Mouse (Mus musculus): ENCODE measurements around the gene Shisa5. TPM values are rescaled to one million over a fixed set of nuclear protein-coding genes. Genes with fewer than 3 reads are reported as not detected.
A peak's percentile ranks its signal among the peaks of the same experiment; 100 is the strongest.

Shisa5 gene
- polyA plus RNA-seq, 1 experiment from 2014 or later, result 42.4 TPM

DNA sequence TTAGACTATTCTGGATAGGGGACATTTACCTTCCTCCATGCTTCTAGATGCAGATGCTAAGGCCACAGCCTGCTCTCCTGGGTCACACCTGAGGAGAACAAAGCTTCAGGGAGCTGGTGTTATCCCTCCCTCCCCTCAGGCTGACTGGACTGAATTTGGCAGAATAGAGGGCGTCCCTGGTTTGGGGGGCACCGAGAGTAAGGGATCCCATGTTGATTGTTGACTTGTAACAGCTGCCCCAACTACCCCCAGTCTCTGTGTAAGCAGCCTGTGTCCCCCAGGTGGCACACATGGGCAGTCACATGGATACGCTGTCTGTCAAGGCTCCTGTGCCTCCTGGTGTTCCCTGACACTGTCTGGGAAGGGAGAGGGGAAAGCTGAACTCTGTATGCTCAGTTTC, 9.9 kb upstream of the Shisa5 start:
- peaks cover 9% of the 10 kb centered on the region; the same call in 1 of the 2 replicates for H3K36me3 ChIP-seq
- H3K27me3 ChIP-seq, result no peaks in the 10 kb centered on the region
- H3K9ac ChIP-seq (replicated peaks), result no peak overlapping the region
- H3K4me3 ChIP-seq, result no peak overlapping the region
- no peak for ATAC-seq (ENCODE audit: low FRiP score, low read depth)
- 85% methylated on average over 3 of the region's 3 CpGs for WGBS
- no peaks in the 10 kb centered on the region for H3K9me3 ChIP-seq
- no peaks in the 10 kb centered on the region for H3K4me1 ChIP-seq
- H3K4me2 ChIP-seq (replicated peaks), result no peak overlapping the region
- no peak overlapping the region for H3K27ac ChIP-seq (replicated peaks)

DNA sequence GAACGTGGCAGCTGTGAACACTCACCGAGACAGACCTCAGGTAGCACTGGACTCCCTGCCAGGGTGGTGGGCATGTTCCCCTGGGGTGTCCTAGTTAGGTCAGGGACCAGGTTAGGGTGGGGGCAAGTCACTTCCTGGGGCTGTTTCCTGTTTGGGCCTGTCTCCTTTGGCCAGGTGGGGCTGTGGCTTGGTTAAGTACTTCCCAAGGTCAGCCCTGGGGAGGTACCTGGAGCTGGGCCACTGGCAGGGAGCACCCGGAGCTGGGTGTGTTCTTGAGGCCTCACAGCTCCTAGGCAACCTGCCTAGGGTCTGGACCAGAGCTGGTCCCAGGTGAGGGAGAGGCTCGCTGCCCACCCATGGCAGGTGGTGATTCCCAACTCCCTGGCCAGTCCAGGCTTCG, 9.4 kb upstream of the Shisa5 start:
- Histone ChIP-seq H3K36me3 (peaks cover 9% of the 10 kb centered on the region; the same call in 1 of the 2 replicates), H3K27ac (replicated peaks) (no peak overlapping the region), H3K4me1 (no peaks in the 10 kb centered on the region), H3K9me3 (no peaks in the 10 kb centered on the region), H3K27me3 (no peaks in the 10 kb centered on the region), H3K4me3 (no peak overlapping the region), H3K4me2 (replicated peaks) (no peak overlapping the region), H3K9ac (replicated peaks) (no peak overlapping the region)
- no peak for ATAC-seq (ENCODE audit: low FRiP score, low read depth)
- 72% methylated on average over 5 of the region's 5 CpGs for WGBS

DNA sequence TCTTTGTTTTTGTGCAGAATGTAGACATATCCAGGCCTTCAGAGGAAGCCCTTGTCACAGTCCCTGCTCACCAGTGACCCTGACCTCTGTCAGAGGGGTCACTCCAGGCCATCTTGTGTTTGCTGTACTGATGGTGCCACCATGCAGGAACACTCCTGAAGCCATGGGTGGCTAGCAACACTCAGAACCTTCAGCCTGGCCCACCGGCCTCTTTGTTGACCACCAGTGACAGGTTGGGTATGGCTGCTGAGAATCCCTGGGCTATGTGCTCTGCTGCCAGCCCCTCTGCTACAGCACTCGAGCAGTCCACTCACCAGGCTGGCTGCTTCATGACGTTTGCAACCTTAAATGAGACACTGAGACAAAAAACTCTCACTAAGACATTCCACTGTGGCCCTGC, 8.1 kb upstream of the Shisa5 start:
- ATAC-seq (ENCODE audit: low FRiP score, low read depth), result no peak
- Histone ChIP-seq H3K9ac (replicated peaks) (no peak overlapping the region), H3K4me1 (no peaks in the 10 kb centered on the region), H3K9me3 (no peaks in the 10 kb centered on the region), H3K27me3 (no peaks in the 10 kb centered on the region), H3K27ac (replicated peaks) (no peak overlapping the region), H3K36me3 (peaks cover 9% of the 10 kb centered on the region; the same call in 1 of the 2 replicates), H3K4me2 (replicated peaks) (no peak overlapping the region), H3K4me3 (no peak overlapping the region)
- WGBS, result 68% methylated on average over 3 of the region's 3 CpGs

DNA sequence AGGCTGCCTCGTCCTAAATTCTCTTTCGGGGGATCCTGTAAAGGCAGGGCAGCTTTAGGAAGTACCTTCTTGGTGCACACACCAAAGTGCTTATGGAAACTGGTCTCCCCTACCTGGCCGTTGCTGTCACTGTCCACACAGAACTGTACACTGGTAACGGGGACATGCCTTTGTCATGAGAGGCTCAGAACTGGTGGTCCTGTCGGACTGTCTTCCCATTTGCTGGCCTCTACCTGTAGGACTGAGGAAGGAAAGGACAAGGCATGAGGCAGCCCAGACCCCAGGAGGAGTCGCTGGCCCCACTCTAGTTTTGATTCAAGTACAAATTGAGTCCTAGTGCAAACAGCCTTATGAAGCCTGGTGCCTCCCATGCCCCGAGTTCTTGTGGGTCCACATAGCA, 7.4 kb upstream of the Shisa5 start:
- no peaks in the 10 kb centered on the region for H3K4me1 ChIP-seq
- no peak overlapping the region for H3K27ac ChIP-seq (replicated peaks)
- no peak for ATAC-seq (ENCODE audit: low FRiP score, low read depth)
- H3K36me3 ChIP-seq, result peaks cover 9% of the 10 kb centered on the region; the same call in 1 of the 2 replicates
- WGBS, result 91% methylated on average over 7 of the region's 7 CpGs
- H3K4me3 ChIP-seq, result no peak overlapping the region
- H3K4me2 ChIP-seq (replicated peaks), result no peak overlapping the region
- no peak overlapping the region for H3K9ac ChIP-seq (replicated peaks)
- no peaks in the 10 kb centered on the region for H3K27me3 ChIP-seq
- H3K9me3 ChIP-seq, result no peaks in the 10 kb centered on the region

DNA sequence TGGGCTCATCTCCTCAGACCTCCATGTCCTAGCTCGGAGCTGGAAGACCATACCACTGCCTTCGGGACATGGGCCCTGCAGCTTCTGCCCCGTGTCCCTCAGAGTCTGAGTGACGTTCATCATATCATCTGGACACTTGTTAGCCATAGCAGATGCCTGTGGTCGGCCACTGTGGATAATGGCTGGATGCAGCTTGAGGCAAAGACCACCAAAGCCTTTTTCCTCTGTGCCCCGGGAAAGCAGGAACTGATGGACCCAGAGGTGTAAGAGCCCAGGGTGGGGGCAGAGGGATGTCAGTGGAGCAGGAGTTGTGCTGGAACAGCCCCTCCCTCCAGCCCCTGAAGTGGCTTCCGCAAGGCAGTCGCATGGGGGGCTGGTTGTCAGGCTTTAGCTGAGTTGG, 6.7 kb upstream of the Shisa5 start:
- H3K9ac ChIP-seq (replicated peaks), result no peak overlapping the region
- H3K4me3 ChIP-seq, result no peak overlapping the region
- no peak for ATAC-seq (ENCODE audit: low FRiP score, low read depth)
- peaks cover 9% of the 10 kb centered on the region; the same call in 1 of the 2 replicates for H3K36me3 ChIP-seq
- WGBS, result 88% methylated on average over 8 of the region's 8 CpGs
- H3K27ac ChIP-seq (replicated peaks), result no peak overlapping the region
- no peaks in the 10 kb centered on the region for H3K27me3 ChIP-seq
- H3K4me2 ChIP-seq (replicated peaks), result no peak overlapping the region
- no peaks in the 10 kb centered on the region for H3K9me3 ChIP-seq
- no peaks in the 10 kb centered on the region for H3K4me1 ChIP-seq

DNA sequence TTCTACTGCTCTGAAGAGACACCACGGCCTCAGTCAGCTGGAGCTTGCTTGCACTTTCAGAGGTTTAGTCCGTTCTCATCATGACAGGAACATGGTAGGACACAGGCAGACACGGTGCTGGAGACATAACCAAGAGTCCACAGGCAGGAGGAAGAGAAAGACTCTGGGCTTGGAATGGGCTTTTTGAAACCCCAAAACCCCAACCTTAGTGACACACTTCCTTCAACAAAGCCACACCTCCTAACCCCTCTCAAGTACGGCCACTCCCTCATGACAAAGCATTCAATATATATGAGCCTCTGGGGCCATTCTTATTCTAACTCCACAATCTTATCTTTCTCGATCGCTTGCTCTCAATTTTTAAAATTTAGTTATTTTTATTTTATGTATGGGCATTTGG, 5.9 kb upstream of the Shisa5 start:
- ATAC-seq (ENCODE audit: low FRiP score, low read depth), result no peak
- no peaks in the 10 kb centered on the region for H3K27me3 ChIP-seq
- peaks cover 9% of the 10 kb centered on the region; the same call in 1 of the 2 replicates for H3K36me3 ChIP-seq
- no peak overlapping the region for H3K4me3 ChIP-seq
- H3K4me1 ChIP-seq, result no peaks in the 10 kb centered on the region
- no peaks in the 10 kb centered on the region for H3K9me3 ChIP-seq
- no peak overlapping the region for H3K27ac ChIP-seq (replicated peaks)
- H3K4me2 ChIP-seq (replicated peaks), result no peak overlapping the region
- no peak overlapping the region for H3K9ac ChIP-seq (replicated peaks)
- WGBS, result 88% methylated on average over 6 of the region's 6 CpGs

DNA sequence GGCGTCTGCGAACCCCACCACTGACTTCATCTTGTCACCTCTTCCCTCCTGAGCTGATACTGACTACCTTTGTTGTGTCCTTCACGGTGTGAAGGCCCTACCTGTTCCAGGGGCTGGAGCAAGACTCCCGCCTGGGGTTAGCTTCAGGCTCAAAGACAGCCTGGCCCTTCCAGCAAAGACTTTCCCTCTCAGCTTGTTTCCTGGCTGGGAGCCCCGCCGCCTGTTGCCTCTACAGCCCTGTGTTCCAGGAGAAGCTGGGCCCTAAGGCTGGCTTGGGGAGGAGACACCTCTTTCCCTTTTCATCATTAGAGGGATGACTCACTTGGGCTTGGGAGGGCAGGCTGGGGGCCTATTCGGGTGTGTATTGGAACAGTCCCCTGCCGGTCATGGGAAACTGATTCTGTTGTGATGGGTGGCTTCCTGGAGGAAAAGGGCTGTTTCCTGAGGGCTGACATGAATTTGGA, 568 bp downstream of the Shisa5 start:
- Histone ChIP-seq H3K36me3 (no peaks in the 10 kb centered on the region), H3K4me1 (peaks cover 13% of the 10 kb centered on the region), H3K9ac (replicated peaks) (peak overlapping the region; percentile 76), H3K4me3 (peak overlapping the region; percentile 69), H3K9me3 (no peaks in the 10 kb centered on the region), H3K4me2 (replicated peaks) (peak overlapping the region; percentile 89), H3K27me3 (0 out of 2 replicates have a peak, but pooled peaks cover 9% of the 10 kb centered on the region), H3K27ac (replicated peaks) (no peak overlapping the region)
- 16% methylated on average over 8 of the region's 8 CpGs for WGBS
- ATAC-seq (ENCODE audit: low FRiP score, low read depth), result 0 out of 2 replicates have a peak, but pooled peaks have one; percentile 23

DNA sequence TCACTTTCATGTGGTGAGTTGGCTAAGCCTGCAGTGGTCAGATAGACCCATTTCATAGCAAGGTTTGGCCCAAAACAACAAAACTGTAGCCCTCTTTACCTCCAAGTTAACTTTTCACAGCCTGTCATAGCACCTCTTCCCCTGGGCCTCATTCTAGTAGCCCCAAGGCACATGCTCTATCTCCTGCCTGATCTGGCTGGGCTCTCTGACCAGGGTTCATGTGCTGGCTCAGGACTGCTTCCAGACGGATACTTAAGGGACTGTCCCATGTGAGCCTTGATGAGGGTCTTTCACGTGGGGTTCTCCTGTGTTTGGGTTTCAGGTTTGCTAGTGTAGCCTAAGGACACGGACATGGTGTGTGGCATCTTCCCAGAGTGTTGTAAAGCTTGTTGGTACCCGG, 1.3 kb downstream of the Shisa5 start:
- no peak overlapping the region for H3K4me2 ChIP-seq (replicated peaks)
- WGBS, result 87% methylated on average over 4 of the region's 4 CpGs

DNA sequence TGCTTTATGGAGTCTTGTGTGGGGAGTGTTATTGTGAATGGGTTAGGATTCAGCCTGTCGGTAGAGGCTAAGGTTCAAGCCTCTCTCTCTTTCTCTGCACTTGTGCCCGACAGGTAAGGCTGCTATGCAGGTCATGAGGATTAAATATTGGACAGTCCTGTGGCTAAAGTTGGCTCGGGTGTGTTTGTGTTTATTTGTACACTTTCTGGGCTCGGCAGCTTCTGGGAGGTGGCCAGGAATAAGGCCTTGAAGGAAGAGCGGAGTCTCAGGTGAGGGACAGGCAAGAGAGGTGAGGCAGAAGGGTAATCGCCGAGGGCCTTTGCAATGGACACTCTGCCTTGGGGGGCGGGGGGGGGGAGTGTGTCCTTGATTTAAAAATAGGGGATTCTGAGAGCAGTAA, 1.9 kb downstream of the Shisa5 start:
- Histone ChIP-seq H3K9me3 (no peaks in the 10 kb centered on the region), H3K4me2 (replicated peaks) (no peak overlapping the region), H3K27ac (replicated peaks) (no peak overlapping the region), H3K27me3 (0 out of 2 replicates have a peak, but pooled peaks cover 9% of the 10 kb centered on the region), H3K9ac (replicated peaks) (no peak overlapping the region), H3K4me1 (peaks cover 13% of the 10 kb centered on the region), H3K36me3 (no peaks in the 10 kb centered on the region), H3K4me3 (no peak overlapping the region)
- no peak for ATAC-seq (ENCODE audit: low FRiP score, low read depth)
- 82% methylated on average over 8 of the region's 8 CpGs for WGBS

More for the DNA sequence above, 1.3 kb downstream of the Shisa5 start:
- 0 out of 2 replicates have a peak, but pooled peaks cover 9% of the 10 kb centered on the region for H3K27me3 ChIP-seq
- no peak for ATAC-seq (ENCODE audit: low FRiP score, low read depth)
- no peak overlapping the region for H3K9ac ChIP-seq (replicated peaks)
- H3K9me3 ChIP-seq, result no peaks in the 10 kb centered on the region
- H3K27ac ChIP-seq (replicated peaks), result no peak overlapping the region
- peaks cover 13% of the 10 kb centered on the region for H3K4me1 ChIP-seq
- H3K4me3 ChIP-seq, result no peak overlapping the region
- no peaks in the 10 kb centered on the region for H3K36me3 ChIP-seq

DNA sequence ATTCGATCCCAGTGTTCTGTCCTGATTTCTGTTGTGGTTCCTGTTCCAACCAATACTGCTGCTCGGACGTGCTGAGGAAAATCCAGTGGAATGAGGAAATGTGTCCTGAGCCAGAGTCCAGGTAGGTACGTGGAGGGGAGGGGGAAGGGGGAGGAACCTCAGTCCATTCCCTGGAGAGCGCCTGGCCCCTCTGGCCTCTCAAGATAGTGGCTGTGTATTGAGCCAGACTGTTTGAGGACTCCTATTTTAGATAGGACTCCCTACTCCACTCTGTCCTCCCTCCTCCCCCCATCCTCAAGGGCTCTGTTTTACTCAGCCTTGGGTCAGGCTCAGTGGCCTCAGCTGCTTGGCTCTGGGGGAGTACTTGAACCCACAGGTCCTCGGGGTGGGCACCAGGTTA, 2.5 kb downstream of the Shisa5 start:
- no peak for ATAC-seq (ENCODE audit: low FRiP score, low read depth)
- 72% methylated on average over 6 of the region's 6 CpGs for WGBS
- Histone ChIP-seq H3K4me3 (no peak overlapping the region), H3K36me3 (no peaks in the 10 kb centered on the region), H3K9ac (replicated peaks) (no peak overlapping the region; the same call in 1 of the 2 replicates), H3K4me2 (replicated peaks) (no peak overlapping the region), H3K9me3 (no peaks in the 10 kb centered on the region), H3K27me3 (0 out of 2 replicates have a peak, but pooled peaks cover 9% of the 10 kb centered on the region), H3K4me1 (peaks cover 13% of the 10 kb centered on the region), H3K27ac (replicated peaks) (no peak overlapping the region)

DNA sequence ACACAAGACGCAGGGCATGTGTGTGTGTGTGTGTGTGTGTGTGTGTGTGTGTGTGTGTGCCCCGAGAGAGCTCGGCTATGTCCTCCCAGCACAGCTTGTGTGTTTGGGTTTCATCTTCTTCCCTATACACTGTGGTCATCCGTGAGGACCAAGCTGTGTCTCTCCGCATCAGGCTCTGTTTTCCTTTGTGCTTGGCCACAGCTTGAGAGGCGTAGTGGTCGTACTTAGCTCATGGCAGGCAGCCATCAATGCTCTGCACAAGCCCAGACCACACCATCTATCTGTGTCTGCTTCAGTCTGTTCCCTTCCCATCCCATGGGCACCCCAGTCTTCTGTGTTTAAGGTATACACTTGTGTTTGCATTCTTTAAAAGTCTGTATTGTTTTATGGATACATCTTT, 3.0 kb downstream of the Shisa5 start:
- 86% methylated on average over 5 of the region's 7 CpGs for WGBS
- no peaks in the 10 kb centered on the region for H3K36me3 ChIP-seq
- no peak overlapping the region for H3K4me2 ChIP-seq (replicated peaks)
- peaks cover 13% of the 10 kb centered on the region for H3K4me1 ChIP-seq
- H3K9me3 ChIP-seq, result no peaks in the 10 kb centered on the region
- ATAC-seq (ENCODE audit: low FRiP score, low read depth), result no peak
- H3K4me3 ChIP-seq, result no peak overlapping the region
- H3K27ac ChIP-seq (replicated peaks), result no peak overlapping the region
- 0 out of 2 replicates have a peak, but pooled peaks cover 9% of the 10 kb centered on the region for H3K27me3 ChIP-seq
- no peak overlapping the region for H3K9ac ChIP-seq (replicated peaks)

DNA sequence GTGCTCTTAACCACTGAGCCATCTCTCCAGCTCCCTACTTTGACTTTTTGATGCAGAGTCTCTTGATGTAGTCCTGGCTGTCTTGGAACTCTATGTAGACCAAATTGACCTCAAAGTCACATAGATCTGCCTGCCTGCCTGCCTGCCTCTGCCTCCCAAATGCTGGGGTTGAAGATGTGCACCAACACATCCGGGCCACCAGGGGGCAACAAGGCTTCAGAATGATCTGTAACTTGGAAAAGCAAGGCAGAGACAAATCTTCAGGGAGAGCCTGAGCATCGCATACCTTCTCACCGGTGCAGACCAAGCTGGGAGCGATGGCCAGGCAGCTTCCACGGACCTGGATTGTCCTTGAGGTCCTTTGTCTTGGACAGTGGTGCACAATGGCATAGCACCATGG, 7.9 kb downstream of the Shisa5 start:
- WGBS, result 42% methylated on average over 5 of the region's 5 CpGs
- H3K9ac ChIP-seq (replicated peaks), result no peak overlapping the region
- H3K36me3 ChIP-seq, result no peaks in the 10 kb centered on the region
- no peak overlapping the region for H3K27ac ChIP-seq (replicated peaks)
- H3K4me3 ChIP-seq, result no peak overlapping the region
- no peaks in the 10 kb centered on the region for H3K4me1 ChIP-seq
- H3K9me3 ChIP-seq, result no peaks in the 10 kb centered on the region
- ATAC-seq (ENCODE audit: low FRiP score, low read depth), result no peak
- H3K4me2 ChIP-seq (replicated peaks), result no peak overlapping the region
- no peaks in the 10 kb centered on the region for H3K27me3 ChIP-seq

DNA sequence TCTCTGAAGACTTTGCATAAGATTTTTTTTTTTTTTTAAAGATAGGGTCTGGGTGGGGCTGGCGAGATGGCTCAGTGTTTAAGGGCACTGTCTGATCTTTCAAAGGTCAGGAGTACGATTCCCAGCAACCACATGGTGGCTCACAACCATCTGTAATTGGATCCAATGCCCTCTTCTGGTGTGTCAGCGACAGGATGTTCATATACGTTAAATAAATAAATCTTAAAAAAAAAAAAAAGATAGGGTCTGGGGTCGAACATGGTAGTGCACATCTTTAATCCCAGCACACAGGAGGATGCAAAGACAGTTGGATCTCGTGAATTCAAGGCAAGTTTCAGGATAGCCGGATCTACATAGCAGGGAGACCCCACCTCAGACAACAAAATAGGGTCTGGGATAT, 11.0 kb downstream of the Shisa5 start:
- Histone ChIP-seq H3K27me3 (no peaks in the 10 kb centered on the region), H3K4me2 (replicated peaks) (no peak overlapping the region), H3K4me1 (peaks cover under 1% of the 10 kb centered on the region), H3K9me3 (no peaks in the 10 kb centered on the region), H3K27ac (replicated peaks) (no peak overlapping the region), H3K4me3 (no peak overlapping the region), H3K36me3 (no peaks in the 10 kb centered on the region), H3K9ac (replicated peaks) (no peak overlapping the region)
- ATAC-seq (ENCODE audit: low FRiP score, low read depth), result no peak
- 77% methylated on average over 7 of the region's 7 CpGs for WGBS

Measured in midbrain, embryonic 12.5 days (tissue).